Mouse (Mus musculus) right cerebral cortex, postnatal 4 days (tissue): Measurements from ENCODE around the gene 4930442H23Rik.
A peak's percentile ranks its signal among the peaks of the same experiment; 100 is the strongest.
"Not testable (repeated sequence)": the region's sequence is repeated elsewhere in the genome, so short reads cannot be mapped to it uniquely, and the experiment has no call there.

Experiments used
- DNase-seq: peaks from one replicate; pipeline ENCODE4 v3.0.0-alpha.2; 2022

The 4930442H23Rik gene

DNA sequence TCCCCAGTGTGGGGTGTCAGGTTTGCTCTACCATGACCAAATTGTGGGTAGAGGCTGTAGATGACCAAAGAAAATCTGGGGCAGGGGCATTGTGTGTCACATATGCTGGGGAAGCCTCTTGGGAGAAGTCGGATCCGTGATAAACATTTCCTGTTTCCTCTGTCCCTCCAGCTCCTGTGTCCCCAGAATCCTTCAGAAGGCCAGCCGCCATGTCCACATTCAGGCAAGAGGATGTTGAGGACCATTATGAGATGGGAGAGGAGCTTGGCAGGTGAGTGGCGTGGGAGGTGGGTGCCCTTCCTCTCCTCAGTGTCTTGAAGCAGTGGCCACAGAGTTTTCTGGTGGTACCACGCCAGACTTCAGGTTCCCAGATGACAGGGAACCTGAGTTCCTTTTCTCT, at the start of gene 4930442H23Rik:
TSS of gene 4930442H23Rik (minus strand) at position 45 of the 400 bp plus-strand sequence.
- no peak for DNase-seq

DNA sequence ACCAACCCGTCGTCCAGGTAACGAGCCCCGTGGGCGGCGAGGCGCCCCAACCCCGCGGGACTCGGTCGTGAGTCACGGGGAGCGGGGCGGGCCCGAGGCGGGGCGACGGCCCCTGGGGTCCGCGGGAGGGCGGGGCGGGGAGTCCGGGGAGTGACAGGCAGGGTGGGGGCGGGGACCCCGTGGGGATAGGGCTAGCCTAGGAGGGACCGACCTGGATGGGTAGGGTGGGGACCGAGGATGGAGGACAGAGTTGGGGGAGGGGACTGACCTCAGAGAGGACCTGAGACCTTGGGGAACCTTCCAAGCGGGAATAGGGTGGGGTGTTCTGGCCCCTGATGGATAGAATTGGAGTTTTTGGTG, 49.6 kb upstream of the 4930442H23Rik start:
- no peak for DNase-seq

DNA sequence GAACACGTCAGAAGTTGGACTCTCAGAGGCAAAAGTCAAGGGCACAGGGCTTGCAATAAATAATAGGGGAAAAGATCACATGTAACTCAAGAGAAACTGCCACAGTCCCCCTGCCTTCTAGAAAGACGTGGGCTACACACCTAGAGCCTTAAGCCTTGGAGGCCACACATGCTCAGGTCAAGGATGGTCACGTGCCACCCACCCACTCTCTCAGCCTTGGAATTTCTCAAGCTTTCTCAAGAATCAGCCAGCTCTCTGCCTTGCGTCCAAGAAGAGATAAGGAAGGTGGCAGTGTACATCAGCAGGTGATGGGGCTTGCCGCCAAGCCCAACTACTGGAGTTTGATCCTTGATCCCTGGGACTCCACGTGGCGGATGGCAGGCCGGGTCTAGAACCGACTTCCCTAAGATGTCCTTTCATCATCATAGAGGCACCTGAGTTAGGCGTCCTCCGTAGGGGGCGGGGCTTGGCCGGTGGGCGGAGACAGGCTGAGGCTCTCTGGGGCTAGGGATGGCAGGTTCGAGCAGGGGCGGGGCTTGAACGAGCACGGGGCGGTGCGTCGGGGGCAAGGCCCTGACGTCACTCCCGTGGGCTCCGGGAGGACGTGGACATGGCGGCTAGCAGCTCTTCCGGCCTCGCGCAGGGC, 49.1 kb upstream of the 4930442H23Rik start, which contains the start of gene Zfr2:
TSS of gene Zfr2 (plus strand) at position 576 of the 646 bp plus-strand sequence.
- peak; percentile 85 for DNase-seq

DNA sequence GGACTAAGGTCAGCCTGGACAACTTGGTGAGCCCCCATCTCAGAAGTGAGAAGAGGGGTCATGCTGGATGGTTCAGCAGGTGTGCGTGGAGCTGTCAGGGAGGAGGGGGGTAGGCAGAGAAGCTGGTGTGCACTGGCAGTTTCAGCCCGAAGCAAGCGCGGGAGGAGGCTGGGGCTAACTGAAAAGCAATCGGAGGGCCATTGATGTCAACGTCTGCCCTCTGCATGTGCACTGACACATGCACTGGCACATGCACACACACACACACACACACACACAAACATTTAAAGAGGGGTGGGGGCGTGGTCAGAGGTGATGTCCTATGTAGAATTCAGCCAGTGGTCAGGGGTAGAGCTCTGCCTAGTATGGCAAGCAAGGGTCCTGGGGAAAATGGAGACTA, 47.8 kb upstream of the 4930442H23Rik start:
- DNase-seq = no peak

DNA sequence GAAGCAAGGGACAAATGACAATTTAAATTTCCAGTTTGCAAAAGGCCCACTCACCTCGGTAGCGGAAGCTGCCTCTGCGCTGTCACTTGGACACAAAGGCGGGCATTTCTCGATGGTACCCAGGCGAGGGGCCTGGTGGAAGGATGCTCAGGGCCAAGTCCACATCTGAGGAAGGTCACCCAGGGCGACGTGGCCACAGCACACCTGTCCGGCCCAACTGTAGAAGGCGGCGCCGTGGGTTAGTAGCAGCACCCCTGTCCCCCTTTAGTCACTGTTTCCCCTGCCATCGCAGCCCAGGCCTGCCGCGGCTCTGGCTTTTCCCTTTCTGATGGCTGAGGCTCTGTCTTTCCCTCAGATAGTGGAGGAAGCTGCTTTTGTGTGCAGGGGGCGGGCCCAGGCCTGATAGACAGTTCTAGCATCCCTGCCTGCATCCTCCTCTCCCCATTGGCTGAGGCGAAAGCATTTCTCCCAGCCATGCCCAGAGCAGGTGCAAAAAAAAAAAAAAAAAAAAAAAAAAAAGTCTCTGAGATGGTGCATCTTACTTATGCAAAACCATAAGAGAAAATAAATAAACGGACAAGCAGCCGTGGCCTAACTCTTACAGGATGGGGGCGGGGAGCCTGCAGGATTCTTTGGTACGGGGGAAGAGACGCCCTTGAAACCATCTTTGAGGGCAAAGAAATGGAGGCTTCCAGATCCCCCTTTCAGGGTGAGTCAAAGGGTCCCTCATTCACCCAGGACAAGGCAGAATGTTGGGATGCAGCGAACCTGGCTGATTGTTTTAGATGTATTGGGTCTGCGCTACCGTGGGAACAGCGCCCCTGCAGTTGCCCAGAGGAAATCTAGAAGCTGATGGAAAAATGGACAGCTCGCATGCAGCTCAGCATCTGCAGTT, 47.0 kb upstream of the 4930442H23Rik start, which contains the start of gene Atcay:
TSS of gene Atcay (minus strand) at position 396 of the 895 bp plus-strand sequence.
- DNase-seq = peak; percentile 79

DNA sequence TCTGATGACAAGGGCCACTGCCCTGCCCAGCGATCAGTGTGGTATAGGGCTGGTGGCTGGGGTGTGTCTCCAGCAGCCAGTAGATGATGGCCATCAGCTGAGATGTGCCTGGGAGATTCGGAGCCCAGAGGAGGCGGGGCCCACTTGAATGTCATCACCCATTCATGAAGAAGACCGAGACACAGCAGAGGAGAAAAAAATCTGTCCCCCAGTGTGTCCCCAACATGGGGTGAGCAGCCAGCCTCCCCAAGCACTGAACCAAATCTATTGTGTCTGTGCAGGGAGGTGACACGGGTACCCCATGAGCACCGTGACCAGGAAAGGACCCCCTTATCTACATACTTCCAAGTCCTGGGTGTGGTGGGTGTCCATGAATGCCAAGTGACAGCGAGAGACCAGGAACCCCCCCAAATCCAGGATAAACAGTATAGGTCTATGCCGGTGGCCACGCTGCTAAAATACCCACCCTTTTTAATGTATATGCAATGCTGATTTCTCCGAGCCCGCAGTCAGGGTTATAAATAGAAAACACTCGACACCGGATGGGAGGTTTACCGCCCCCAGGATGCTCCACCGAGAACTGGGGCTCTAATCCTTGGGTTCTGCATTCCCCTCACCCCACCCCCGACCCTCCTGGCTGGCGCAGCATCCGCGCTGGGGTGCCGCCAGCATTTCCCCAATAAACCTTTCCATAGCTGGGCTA, 46.2 kb upstream of the 4930442H23Rik start:
- no peak for DNase-seq

DNA sequence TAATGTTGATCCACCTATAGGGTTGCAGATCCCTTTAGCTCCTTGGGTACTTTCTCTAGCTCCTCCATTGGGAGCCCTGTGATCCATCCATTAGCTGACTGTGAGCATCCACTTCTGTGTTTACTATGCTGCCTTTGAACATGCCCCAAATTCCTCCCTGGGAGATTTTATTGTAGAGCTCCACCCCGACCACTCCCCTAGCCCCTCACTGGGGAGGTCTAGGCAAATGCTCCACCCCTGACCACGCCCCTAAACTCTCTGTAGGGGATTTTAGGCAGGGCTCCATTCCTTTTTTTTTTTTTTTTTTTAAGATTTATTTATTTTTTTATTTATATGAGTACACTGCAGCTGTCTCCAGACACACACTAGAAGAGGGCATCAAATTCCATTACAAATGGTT, 40.1 kb upstream of the 4930442H23Rik start:
- DNase-seq = not testable (repeated sequence)

DNA sequence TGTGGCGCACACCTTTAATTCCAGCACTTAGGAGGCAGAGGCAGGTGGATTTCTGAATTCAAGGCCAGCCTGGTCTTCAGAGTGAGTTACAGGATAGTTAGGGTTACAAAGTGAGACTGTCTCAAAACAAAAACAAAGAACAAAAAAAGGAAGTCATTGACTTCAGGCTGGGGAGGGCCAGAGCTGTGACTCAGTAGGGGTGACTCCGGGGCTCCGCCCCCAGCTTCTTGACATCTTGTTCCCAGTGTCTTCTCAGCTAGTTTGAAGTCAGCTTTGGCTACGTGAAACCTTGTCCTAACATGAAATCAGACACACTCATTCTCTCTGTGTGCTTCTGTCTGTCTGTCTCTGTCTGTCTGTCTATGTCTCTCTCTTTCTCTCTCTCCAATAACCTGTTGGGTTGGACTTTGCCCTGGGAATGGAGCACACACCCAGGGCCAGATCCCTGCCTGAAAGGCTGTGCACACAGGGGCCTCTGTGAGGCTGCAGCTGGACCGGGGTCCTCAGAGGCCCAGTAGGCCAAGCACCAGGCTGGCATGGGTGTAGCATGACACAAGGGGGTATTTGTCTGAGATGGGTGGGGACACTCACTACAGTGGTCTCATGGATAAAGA, 37.9 kb upstream of the 4930442H23Rik start:
- no peak for DNase-seq

DNA sequence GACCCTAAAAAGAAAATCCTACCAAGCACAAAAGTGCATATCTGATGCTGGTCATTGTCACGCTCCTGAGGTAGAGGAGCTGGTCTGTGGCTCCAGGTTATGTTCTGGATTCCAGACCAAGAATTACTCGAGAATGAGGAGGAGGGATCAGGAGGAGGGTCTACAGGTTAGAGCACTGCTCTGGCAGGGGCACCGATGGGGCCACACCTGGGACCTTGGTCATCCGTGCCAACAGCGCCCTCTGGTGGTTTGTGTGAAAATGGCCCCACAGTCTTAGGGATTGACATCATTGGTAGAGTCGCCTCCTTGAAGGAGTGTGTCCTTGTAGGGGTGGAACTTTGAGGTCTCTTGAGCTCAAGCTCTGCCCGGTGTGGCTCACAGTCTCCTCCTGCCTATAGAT, 34.3 kb upstream of the 4930442H23Rik start:
- peak; percentile 66 for DNase-seq

DNA sequence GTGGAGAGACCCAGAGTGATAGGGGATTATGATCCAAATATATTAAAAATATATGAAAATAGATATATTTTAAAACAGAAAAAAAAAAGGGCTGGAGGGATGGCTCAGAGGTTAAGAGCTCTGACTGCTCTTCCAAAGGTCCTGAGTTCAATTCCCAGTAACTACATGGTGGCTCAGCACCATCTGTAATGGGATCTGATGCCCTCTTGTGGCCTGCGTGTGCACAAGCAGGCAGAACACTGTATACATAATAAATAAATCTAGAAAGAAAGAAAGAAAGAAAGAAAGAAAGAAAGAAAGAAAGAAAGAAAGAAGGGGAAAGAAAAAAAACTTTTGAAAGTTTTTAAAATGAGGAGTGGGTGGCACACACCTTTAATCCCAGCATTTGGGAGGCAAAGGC, 33.6 kb upstream of the 4930442H23Rik start:
- not testable (repeated sequence) for DNase-seq

DNA sequence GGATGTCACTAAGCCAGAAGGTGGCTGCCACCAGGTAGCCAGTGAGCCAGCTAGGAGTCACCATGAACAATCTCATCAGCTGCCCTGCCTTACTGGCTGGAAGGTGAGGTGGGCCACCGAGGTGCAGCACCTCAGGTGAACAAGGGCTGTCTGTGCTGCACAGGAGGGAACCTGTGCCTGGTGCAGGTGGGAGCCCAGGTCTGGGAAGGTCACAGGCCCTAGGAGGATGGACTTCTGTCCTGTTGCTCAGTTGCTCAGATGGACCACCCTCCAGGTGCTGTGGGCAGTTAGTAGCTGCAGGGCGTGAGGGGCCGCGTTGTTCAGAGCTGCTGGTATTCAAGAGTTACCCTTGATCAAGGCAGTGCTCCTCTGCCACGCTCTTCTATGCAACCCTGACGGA, 33.2 kb upstream of the 4930442H23Rik start:
- DNase-seq = no peak

DNA sequence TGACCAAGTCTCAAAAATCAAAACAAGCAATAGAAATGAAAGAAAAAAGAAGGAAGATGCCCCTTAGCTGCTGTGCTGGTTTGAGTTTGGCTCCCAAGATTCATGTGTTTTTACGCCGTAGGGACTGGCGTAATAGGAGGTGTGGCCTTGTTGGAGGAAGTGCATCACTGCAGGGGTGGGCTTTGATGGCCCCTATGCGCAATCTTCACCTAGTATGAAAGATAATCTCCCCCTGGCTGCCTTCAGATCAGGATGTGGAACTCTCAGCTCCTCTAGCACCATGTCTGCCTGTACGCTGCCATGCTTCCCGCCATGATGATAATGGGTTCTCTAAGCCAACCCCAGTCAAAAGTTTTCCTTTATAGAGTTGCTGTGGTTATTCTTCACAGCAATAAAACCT, 32.6 kb upstream of the 4930442H23Rik start:
- DNase-seq = no peak

DNA sequence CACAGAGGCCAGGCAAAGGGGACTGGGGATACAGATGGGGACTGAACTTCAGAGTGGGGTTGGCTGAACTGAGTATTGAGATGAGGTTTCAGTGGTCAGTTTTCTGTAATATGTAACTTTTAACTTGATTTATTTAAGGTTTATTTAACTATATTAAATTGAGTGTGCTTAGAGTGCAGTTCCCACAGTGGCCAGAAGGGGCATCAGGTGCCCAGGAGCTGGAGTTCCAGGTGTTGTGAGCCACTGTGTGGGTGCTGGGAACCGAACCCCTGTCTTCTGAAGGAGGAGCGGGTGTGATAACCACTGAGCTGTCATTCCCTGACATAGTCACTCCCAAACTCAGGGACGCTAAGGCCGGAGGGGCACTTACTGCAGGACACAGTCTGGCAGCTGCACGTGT, 26.5 kb upstream of the 4930442H23Rik start:
- no peak for DNase-seq

DNA sequence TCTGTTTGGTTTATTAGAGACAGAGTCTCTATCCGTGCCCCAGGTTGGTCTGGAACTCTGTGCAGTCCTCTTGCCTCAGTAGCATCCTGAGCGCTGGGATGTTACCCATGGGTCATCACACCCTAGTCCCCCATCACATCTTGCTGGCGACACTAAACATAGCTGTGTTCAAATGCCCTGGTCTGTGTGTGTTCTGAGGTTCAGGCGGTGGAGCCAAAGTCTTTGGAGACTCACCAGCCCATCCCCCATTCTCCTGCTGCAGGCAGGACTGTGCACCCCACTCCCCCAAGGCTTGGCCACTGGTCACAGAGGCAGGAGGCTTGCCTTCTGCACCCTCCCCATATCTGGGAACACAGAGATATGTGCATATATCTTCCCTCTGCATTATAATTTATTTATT, 20.5 kb upstream of the 4930442H23Rik start:
- DNase-seq = no peak

DNA sequence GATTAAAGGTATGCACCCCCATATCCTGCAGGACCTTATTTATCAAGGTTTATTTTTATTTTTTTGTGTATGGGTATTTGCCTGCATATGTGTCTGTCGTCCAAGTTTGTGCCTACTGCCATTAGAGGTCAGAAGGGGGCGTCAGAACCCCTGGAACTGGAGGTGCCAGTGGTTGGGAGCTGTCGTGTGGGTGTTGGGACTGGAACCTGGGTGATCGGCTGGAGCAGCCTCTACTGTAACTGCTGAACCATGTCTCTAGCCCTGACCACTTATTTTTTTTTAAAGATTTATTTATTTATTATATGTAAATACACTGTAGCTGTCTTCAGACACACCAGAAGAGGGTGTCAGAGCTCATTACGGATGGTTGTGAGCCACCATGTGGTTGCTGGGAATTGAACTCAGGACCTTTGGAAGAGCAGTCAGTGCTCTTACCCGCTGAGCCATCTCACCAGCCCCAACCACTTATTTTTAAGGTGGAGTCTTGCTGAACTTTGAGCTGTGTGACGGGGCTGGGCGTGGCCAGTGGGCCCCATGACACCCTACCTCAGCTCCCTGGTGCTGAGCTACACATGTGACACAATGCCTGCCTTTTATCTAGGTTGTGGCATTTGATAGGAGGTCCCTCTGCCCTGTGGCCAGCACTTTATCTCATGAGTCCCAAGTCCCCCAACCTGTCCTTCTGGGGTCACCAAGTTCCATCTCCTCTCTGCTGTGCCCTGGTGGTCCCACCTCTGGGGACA, 19.5 kb upstream of the 4930442H23Rik start:
- DNase-seq = no peak

DNA sequence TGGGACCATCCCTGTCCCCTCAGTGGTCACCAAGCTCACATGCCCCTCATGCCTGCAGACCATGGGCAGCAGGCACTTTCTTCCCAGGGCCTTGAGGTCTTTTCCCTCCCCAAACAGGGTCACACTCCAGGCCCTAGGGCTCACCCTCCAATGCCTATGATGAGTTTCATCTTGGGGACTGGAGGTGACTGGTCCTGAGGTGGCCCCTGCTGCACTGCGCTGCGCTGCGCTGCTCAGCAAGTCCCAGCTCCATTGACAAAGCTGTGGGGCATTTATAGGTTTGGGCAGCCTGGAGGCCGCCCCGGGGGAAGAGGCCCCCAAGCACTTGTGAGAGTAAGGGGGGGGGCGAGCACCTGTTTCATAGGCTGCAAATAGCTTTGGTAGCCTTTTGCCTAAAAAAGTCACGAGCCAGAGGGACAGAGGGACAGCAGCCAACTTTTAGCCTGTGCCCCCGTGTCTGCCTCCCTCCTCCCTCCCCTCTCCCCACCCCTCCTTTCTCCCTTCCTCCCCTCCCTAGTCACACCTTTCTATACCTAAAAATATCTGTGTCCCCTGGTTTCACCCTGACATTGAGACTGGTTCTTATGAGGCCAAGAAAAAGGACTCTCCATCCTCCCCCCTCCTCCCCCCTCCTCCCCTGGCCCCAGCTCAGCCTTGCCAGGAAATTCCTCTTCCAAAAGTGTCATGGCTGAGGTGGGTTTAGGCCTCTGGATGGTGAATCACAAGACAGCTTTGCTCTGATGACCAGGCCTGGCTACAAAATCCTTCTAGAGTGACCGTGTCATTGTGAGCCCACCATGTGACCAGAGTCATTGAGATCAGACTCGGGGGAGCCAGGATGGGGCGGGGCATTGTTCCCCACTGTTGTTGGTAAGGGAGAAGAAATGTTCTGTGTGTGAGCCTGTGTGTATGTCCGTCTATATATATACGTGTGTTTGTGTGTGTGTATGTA, 18.4 kb upstream of the 4930442H23Rik start, which contains the start of gene Nmrk2:
TSS of gene Nmrk2 (minus strand) at position 245 of the 952 bp plus-strand sequence.
- DNase-seq = no peak

DNA sequence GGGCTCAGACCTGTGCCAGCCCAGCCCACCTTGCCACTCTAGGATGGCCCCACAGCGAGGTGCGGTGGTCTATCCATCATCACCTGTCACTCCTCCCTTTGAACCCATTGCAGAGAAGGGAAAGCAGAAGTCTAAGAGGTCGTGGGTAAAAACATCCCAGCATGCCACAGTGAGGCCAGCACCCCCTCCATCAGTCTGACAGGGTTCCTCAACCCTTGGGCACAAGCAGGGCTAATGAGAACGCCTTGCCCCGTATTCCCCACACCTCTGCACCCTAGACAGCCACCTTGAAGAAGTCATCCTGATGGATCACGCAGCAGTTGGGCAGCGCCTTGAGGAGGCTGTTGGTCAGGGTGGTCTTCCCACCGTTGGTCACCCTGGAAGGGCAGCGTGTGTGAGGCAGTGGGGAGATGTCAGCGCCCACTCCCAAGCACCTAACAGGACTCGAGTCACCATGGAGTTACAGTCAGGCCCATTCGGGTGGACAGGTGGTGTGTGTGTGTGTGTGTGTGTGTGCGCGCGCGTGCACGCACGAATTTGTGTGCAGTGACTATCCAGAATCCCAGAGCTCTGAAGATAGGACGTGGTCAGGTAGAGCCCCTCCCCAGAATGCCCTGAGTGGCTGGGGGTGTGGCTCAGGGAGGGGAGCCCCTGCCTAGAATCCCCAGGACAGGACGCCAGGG, 17.1 kb upstream of the 4930442H23Rik start:
- no peak for DNase-seq

DNA sequence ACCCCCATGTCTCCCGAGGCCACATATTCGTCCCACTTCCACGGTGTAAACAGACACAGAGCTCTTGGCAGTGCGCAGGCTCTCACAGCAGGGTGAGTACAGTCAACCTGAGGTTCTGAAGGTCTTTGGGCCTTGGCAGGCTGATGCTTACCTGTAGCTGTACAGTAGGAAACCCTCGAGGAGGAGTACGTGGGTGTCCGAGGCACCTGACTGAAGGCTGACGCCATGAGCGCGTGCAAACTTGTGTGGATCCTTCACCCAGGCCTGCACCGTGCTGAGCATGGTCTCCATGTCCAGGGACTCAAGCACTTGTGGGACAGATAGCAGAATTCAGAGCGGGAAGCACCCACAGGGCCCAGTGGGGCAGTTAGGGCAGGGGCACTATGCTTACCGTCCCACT, 16.5 kb upstream of the 4930442H23Rik start:
- DNase-seq = no peak

DNA sequence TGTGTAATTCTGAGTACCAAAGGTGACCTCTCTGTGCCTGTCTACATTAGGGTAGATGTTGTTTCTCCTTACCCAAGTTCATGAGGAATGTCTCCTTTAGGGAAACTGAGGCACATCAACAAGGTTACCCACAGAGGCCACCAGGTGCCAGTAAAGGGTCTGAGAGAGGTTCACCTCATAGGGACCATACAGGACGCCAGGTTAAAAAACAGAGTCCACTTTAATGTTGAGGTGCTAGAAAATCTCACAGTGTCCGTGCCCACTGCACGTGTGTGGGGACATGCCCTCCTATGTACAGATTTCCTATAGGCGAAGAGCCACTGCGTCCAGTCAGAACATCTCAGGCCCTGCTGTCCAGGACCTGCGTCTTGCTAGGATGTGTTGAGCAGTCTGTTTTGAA, 15.3 kb upstream of the 4930442H23Rik start:
- DNase-seq = no peak

DNA sequence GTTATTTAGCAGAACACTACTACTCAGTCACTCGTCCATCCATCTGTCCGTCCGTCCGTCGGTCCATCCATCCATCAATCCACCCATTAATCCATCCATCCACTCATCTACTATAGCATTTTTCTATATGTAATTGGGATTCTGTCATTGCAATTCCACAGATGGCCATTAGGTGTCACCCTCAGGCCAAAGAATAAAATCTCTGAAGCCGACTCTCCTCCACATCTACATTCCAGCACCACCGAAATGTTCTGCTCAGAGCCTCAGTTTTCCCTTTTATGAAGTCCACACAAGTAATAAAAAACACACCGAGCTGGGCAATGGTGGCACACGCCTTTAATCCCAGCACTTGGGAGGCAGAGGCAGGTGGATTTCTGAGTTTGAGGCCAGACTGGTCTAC, 14.6 kb upstream of the 4930442H23Rik start:
- DNase-seq = peak; percentile 71
